Mouse (Mus musculus): ENCODE data around the gene Ccdc182.

DNA sequence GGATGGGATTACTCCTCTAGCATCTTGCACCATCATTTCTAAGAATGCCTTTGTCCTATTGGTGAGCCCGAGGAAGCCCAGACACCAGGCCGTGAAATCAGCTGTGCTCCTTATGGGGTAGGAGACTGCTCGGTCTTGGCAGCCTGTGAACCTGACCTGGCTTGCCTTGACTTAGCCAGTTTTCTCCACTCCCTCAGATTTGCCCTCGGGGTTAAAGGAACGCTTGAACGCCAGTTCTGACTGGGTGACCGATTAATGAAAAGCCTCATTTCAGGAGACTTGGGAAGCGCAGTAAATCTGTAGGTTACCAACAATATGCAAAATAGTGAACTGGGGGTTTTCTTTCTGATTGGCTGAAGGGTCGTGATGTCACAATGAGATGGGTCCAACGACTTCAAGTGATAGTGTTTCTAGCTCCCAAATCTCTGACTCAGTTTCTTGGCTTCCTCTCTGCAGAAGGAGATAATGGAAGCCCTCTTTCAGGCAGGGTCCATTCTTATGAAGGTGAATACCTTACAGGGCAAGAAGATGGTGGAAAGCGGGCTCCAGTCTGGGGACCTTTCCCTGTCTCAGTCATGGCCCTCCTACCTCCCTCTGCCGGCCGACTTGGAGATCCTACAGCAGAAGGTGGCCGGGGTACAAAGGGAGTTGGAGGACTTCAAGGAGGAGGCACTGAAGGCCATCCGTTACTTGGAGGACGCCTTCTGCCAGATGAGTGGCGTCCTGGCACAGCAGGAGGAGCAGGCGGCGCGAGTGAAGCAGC, at the start of gene Ccdc182:
- TF ChIP-seq POLR2A (IDR thresholded peaks at IDR 0.05; ENCODE audit: borderline replicate concordance, low read depth, low read length), result no peak
- TF ChIP-seq CTCF (IDR thresholded peaks at IDR 0.05; ENCODE audit: low read depth, low read length), result no peak
